Mouse (Mus musculus) liver, embryonic 14.5 days (tissue): ENCODE measurements around the gene Ccnd2.
A peak's percentile ranks its signal among the peaks of the same experiment; 100 is the strongest.

Experiments used
- CTCF ChIP-seq: IDR thresholded peaks from 2 replicates; pipeline ENCODE4 v1.5.1; 2016; ENCODE audit warnings: antibody characterized with exemption, low read depth, control low read depth
- EP300 ChIP-seq: IDR thresholded peaks from 2 replicates; pipeline ENCODE4 v1.6.1; 2016; ENCODE audit warnings: antibody characterized with exemption, low read depth

GRCm38 (mm10) chr6:127105107-127105506 lies 46.9 kb downstream of the Ccnd2 start:
- no peak for TF ChIP-seq EP300
- TF ChIP-seq CTCF = peak; percentile 70
